Mouse (Mus musculus) midbrain, embryonic 12.5 days (tissue): ENCODE data around the gene Strbp. TPM values are rescaled to one million over a fixed set of nuclear protein-coding genes. Genes with fewer than 3 reads are reported as not detected.

Source experiments
- ATAC-seq: fragments of 200-750 bp; cut with Nextera tagmentation; 2 replicates; pipeline ENCODE4 v1.8.0; 2017; ENCODE audit warnings: low read depth, moderate TSS enrichment, moderate library complexity; ENCODE audit not compliant: low FRiP score
- H3K27ac ChIP-seq: fragments of 300-500 bp; sonication (generic); replicated peaks from 2 replicates; pipeline ENCODE4 v1.5.1; 2016; ENCODE audit warnings: mild to moderate bottlenecking
- H3K27me3 ChIP-seq: fragments of 300-500 bp; sonication (generic); 2 replicates; pipeline ENCODE4 v1.6.1; 2016; ENCODE audit warnings: mild to moderate bottlenecking
- H3K36me3 ChIP-seq: fragments of 300-500 bp; sonication (generic); 2 replicates; pipeline ENCODE4 v1.6.1; 2016
- H3K4me1 ChIP-seq: fragments of 300-500 bp; sonication (generic); 2 replicates; pipeline ENCODE4 v1.6.1; 2016
- H3K4me2 ChIP-seq: fragments of 300-500 bp; sonication (generic); replicated peaks from 2 replicates; pipeline ENCODE4 v1.6.1; 2016; ENCODE audit warnings: mild to moderate bottlenecking, moderate library complexity
- H3K4me3 ChIP-seq: fragments of 300-500 bp; sonication (generic); 2 replicates; pipeline ENCODE4 v1.5.1; 2016; ENCODE audit warnings: mild to moderate bottlenecking
- H3K9ac ChIP-seq: fragments of 300-500 bp; sonication (generic); replicated peaks from 2 replicates; pipeline ENCODE4 v1.6.1; 2016; ENCODE audit warnings: mild to moderate bottlenecking, moderate library complexity
- H3K9me3 ChIP-seq: fragments of 300-500 bp; sonication (generic); 2 replicates; pipeline ENCODE4 v1.6.1; 2016; ENCODE audit warnings: mild to moderate bottlenecking
- WGBS: fragments of 180-500 bp; shearing (Covaris S2); methylation state at CpG from one replicate; pipeline ENCODE4 v1.1.7; 2016; 5-methylcytosine and 5-hydroxymethylcytosine counted together
- polyA plus RNA-seq: library from polyadenylated mRNA; unstranded; fragments of >200 nt; fragmentation: Nextera tagmentation; extraction: Ambion mirVana; gene quantifications from 2 replicates; pipeline ENCODE4 v1.2.1, GENCODE M21; 2016

Gene Strbp
- polyA plus RNA-seq, 1 experiment from 2014 or later, result 106 TPM

DNA sequence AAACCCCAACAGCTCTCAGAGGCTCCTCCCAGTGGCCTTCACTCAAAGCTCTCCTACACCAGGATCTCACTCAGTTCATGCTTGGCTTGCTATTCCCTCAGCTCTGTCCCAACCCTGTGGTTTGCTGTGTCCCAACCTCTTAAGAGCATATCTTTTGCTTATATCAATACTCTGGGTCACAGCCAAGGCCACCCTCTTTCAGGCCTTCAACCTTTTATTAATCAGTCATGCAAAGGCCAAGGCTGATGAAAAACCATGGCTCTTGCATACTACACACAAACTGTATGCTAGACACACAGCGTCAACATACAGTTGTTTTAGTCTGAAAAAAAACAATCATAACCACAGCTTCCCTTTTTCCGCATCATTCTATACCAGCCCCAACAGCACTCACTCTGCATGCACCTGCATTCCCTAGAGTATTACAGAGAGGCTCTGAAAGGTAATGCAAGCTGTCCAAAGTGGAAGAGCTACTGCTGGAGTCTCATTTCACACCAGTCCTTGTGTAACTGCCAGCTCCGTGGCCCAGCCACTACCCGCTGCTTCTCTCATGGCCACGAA, 27.7 kb upstream of the Strbp start:
- H3K36me3 ChIP-seq, result no peaks in the 10 kb centered on the region
- WGBS, result 93% methylated on average over 5 of the region's 5 CpGs
- H3K4me1 ChIP-seq, result peaks cover 12% of the 10 kb centered on the region
- no peak overlapping the region for H3K27ac ChIP-seq
- no peak overlapping the region for H3K9ac ChIP-seq
- H3K4me3 ChIP-seq, result no peak overlapping the region
- no peak for ATAC-seq
- no peaks in the 10 kb centered on the region for H3K27me3 ChIP-seq
- H3K9me3 ChIP-seq, result no peaks in the 10 kb centered on the region
- H3K4me2 ChIP-seq, result no peak overlapping the region

DNA sequence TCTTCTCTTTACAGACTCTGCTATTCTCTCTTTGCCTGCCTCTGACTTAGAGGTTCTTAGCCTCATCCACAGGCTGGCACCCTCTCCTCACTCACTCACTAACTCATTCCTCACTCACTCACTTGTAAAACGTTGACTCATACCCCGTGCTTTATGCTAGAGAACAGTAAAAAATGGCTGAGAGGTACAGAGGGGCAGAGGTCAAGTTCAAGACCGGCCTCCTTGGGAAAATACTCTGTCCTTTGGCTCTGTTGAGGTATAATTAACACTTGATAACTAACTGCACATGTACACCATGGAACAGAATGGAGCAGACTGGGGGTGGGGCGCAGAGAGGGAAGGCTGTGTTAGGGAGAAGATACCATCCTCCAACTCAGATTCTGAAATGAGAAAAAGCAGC, 20.6 kb upstream of the Strbp start:
- no peak for ATAC-seq
- H3K4me2 ChIP-seq, result no peak overlapping the region
- no peaks in the 10 kb centered on the region for H3K36me3 ChIP-seq
- whole genome bisulfite sequencing, result 69% methylated on average over 4 of the region's 4 CpGs
- no peaks in the 10 kb centered on the region for H3K27me3 ChIP-seq
- no peaks in the 10 kb centered on the region for H3K9me3 ChIP-seq
- no peak overlapping the region for H3K9ac ChIP-seq
- peak overlapping the region; percentile 72 for H3K27ac ChIP-seq
- H3K4me1 ChIP-seq, result peaks cover 13% of the 10 kb centered on the region
- H3K4me3 ChIP-seq, result no peak overlapping the region

DNA sequence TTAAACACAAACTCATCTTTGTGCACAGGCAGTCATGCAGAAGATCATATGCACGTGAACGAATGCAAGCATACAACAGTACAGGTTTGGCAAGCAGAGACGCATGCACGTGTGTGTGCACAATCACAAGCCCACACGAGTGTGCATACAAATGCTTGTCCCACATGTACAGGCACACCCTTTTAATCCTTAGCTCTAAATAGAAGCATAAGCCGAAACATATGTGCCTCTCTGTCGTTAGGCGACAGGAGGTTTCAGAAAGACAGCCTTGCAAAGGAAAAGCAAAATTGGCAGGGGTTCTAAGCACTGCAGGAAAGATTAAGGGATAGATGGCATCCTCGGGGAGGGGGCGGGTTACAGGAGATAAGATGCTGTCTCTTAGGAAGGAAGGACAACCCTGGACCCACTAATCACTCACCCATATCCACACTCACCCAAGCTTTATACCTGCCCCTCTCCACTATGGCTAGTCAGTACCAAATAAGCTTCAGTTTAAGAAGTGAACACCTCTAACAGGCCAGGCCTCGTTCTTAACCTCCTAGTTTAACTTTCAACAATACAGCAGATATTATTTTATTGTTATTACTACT, 19.9 kb upstream of the Strbp start:
- Histone ChIP-seq H3K27me3 (no peaks in the 10 kb centered on the region), H3K27ac (peak overlapping the region; percentile 72), H3K4me3 (no peak overlapping the region), H3K4me1 (peaks cover 13% of the 10 kb centered on the region), H3K36me3 (no peaks in the 10 kb centered on the region), H3K9ac (no peak overlapping the region), H3K4me2 (no peak overlapping the region), H3K9me3 (no peaks in the 10 kb centered on the region)
- peak; percentile 41; the same call in 1 of the 2 replicates for ATAC-seq
- 56% methylated on average over 11 of the region's 11 CpGs for WGBS

DNA sequence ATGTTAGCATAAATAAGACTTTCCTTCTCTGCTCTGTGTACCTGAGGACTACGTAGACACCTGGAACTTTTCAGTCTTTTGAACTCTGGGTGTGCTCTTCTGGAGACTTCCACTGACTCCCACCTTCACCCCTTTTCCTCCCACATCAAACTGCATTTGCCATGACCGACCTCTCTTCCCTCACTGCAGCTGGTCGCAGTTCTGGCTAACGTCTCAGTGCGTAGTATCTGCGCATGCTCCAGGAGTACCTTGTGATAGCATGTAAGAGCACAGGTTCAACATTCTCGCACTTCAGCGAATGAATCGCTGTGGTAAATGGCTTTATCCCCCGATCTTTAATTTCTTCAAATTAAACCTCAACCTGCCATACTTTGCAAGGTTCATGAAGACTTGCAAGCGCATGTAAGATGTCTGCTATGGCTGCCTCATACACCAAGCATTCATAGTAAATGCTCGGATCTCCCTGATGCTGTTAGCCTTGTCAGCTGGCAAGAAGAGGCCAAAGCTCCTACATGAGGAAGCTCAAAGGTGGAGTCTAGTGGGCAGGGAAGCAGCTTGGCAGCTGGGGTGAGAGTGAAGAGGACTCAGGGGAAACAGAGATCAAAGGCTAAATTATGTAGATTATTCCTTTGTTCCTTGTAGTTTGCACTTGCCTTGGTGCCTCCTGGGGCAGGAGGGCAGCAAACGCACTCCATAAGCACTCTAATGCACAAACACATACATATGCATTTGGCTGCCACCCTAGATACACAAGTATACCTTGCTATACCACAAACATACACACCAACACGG, 19.2 kb upstream of the Strbp start:
- peak; percentile 82 for ATAC-seq
- WGBS, result 82% methylated on average over 14 of the region's 14 CpGs
- peak overlapping the region; percentile 72 for H3K27ac ChIP-seq
- no peaks in the 10 kb centered on the region for H3K27me3 ChIP-seq
- no peaks in the 10 kb centered on the region for H3K36me3 ChIP-seq
- no peak overlapping the region for H3K4me2 ChIP-seq
- H3K4me1 ChIP-seq, result peaks cover 13% of the 10 kb centered on the region
- H3K9me3 ChIP-seq, result no peaks in the 10 kb centered on the region
- H3K9ac ChIP-seq, result no peak overlapping the region
- H3K4me3 ChIP-seq, result no peak overlapping the region

DNA sequence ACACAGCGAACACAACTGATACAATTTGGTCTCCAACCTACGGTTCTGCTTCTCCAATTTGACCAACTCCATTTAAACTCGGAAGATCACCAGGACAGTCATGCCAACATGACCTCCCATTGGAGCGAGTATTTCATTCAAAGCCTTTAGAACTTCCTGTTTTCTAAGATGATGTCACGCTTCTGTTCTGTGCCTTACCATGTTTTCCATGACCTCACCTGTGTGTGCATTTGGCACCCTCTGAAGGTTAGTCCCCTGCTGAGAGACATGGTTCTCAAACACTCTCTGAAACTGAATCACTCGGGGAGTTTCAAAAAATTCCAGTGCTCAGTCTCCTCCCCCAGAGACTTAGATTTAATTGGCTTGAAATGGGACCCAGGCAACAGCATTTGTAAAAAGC, 12.6 kb upstream of the Strbp start:
- no peak overlapping the region for H3K9ac ChIP-seq
- H3K4me2 ChIP-seq, result no peak overlapping the region
- no peaks in the 10 kb centered on the region for H3K4me1 ChIP-seq
- 87% methylated on average over 6 of the region's 6 CpGs for WGBS
- ATAC-seq, result no peak
- no peaks in the 10 kb centered on the region for H3K27me3 ChIP-seq
- H3K4me3 ChIP-seq, result no peak overlapping the region
- H3K9me3 ChIP-seq, result no peaks in the 10 kb centered on the region
- H3K27ac ChIP-seq, result no peak overlapping the region
- H3K36me3 ChIP-seq, result no peaks in the 10 kb centered on the region

DNA sequence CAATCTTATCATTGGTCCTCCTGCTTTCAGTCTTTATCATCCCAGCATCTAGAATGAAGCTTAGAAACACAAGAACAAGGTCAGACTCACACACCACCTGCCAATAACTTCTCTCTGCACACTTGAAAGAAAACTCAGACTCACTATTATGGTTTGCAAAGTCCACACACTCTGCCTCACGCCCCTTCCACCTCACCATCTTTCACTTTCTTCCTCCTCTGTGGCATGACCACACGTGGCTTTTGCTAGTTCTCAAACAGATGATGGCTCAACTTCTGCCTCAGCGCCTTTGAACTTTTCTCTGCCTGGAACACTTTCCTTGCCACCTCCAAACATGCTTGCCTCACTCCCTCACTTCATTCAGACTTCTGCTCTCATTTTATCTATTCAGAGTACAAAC, 11.7 kb upstream of the Strbp start:
- no peak overlapping the region for H3K9ac ChIP-seq
- H3K27me3 ChIP-seq, result no peaks in the 10 kb centered on the region
- no peak overlapping the region for H3K4me2 ChIP-seq
- no peak overlapping the region for H3K4me3 ChIP-seq
- no peak overlapping the region for H3K27ac ChIP-seq
- whole genome bisulfite sequencing, result 78% methylated on average over 3 of the region's 3 CpGs
- no peak for ATAC-seq
- H3K9me3 ChIP-seq, result no peaks in the 10 kb centered on the region
- H3K4me1 ChIP-seq, result no peaks in the 10 kb centered on the region
- no peaks in the 10 kb centered on the region for H3K36me3 ChIP-seq

DNA sequence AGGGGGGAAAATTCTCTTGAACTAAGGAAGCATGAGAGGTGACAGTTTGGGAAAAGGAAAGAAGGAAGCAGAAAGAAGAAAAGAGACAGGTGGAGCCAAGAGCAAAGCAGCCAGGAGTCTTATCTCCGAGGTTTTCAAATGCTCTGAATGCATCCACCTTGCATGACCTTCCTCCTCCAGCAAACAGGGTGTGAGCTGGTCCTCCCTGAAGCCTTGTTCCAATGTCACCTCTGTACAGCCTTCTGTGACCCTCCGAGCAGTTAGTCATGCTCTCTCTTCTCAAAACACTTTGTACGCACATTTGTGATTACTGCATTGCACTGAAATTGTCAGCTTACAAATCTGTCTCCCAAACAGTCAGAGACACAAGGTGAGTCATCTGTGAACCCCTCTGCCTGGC, 9.4 kb upstream of the Strbp start:
- Histone ChIP-seq H3K9me3 (no peaks in the 10 kb centered on the region), H3K27me3 (no peaks in the 10 kb centered on the region), H3K27ac (no peak overlapping the region), H3K36me3 (no peaks in the 10 kb centered on the region), H3K9ac (no peak overlapping the region), H3K4me2 (no peak overlapping the region), H3K4me3 (no peak overlapping the region), H3K4me1 (no peaks in the 10 kb centered on the region)
- WGBS, result 89% methylated on average over 3 of the region's 3 CpGs
- ATAC-seq, result no peak

DNA sequence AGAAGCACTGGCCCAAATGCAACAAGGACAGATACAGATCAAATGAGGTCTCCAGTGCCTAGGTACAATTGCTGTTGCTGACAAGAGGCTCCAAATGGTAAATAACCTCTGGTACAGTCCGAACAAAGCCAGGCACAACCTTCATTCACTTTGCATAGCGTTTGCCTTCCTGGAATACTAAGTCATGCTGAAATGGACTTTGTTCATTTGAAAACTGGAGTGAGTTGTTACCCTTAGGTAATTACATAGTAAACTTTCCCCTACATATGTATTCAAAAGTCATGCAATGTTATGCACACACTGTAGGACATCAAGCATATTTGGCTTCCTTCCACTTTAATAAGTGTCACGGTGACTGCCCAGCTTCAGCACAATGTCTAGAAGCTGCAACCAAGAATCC, 5.2 kb upstream of the Strbp start:
- no peak overlapping the region for H3K4me2 ChIP-seq
- 83% methylated on average over 3 of the region's 3 CpGs for WGBS
- no peak overlapping the region for H3K9ac ChIP-seq
- H3K36me3 ChIP-seq, result no peaks in the 10 kb centered on the region
- H3K27me3 ChIP-seq, result peaks cover 14% of the 10 kb centered on the region
- H3K4me1 ChIP-seq, result peaks cover 5% of the 10 kb centered on the region; the same call in 1 of the 2 replicates
- H3K27ac ChIP-seq, result no peak overlapping the region
- H3K9me3 ChIP-seq, result no peaks in the 10 kb centered on the region
- H3K4me3 ChIP-seq, result no peak overlapping the region
- ATAC-seq, result no peak

DNA sequence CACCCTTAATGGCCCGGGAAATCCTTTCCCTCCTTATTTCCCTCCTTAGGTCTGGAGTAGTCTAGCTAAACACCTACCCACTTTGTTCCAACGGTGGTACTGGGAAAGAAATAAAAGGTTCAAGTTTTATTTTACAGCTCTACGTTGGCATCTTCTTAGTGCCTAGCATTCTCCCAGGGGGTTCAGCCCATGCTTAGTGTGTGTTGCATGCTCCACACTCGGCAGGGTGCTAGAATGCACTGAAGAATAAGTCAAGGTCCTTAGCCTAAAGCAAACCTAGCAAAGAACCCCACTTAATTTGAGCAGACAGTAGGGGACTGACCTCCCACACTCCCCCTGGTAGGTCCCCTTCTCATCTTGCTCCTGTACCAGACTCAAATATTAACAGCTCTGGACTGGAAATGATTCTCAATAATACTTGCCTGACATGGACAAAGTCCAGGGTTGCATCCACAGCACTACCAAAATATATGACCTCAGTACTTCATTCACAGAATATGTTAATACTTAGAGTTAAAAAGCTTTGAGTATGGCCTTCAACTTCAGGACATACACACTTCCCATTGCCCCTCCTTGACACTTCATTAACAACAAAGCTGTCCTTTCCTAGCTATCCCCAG, 592 bp upstream of the Strbp start:
- peaks cover 14% of the 10 kb centered on the region for H3K27me3 ChIP-seq
- peak overlapping the region; percentile 88 for H3K4me2 ChIP-seq
- peaks cover 23% of the 10 kb centered on the region for H3K4me1 ChIP-seq
- peak overlapping the region; percentile 67 for H3K4me3 ChIP-seq
- no peaks in the 10 kb centered on the region for H3K9me3 ChIP-seq
- peak overlapping the region; percentile 92 for H3K9ac ChIP-seq
- no peak overlapping the region for H3K27ac ChIP-seq
- no peaks in the 10 kb centered on the region for H3K36me3 ChIP-seq
- WGBS, result 18% methylated on average over 4 of the region's 4 CpGs
- no peak for ATAC-seq

DNA sequence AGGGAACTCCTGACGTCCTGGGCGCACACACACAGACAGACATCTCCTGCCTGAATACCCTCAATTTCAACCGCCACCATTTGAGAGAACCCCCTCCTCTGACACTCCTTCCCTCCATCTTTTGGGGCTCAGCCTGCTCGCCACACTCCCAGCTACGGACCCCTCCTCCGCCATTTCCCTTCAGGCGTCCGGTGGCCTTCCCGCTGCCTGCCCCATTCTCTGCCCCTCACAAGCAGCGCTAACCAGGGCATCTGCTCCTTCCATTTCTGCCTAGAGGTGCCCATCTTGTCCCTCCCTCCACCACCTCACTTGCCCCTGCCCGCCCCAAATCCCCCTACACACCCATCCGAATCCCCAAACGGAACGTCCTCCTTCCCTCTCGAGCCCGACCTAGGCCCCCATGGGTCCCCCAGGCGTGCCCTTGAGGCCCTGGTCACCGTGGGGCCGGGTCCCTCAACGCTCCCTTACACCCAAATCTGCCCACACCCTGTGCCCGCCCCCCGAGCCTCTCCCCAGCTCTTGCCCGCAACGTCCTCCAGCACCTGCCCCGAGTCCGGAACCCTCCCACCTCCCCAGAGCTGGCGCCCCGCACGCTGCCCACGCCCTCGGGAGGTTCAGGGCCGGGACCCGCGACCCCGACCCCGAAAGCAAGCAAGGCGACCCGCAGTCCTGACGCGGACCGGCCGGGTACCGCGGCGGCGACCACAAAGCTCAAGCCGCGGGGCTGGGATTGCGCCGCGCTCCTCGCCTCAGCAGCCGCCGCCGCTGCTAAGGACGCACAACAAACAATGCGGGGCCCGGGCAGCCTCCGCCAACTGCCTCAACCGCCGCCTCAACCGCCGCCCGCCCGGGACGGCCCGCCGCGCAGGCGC, 1.1 kb downstream of the Strbp start:
- peak; percentile 67 for ATAC-seq
- peak overlapping the region; percentile 92 for H3K9ac ChIP-seq

DNA sequence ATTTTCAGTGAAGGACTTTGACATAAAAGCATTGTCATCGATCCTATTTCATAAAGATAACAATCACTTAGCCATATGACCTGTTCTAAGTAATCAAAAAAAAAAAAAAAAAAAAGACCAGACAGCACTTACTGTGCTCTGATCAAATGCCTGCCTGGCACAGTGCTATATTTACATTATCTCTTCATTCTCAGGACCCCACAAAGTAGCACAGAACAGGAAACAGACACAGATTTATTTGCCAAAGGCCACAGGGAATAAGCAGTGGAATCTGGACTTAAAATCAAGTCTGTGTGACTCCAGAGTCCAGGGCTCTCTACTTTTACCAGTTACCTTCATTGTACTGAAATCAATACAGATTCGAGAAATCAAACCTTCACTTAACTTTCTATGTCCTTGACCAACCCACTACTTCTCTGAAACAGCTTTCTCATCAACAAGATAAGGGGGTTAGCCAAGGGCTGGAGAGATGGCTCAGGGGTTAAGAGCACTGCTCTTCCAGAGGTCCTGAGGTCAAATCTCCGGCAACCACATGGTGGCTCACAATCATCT, 14.5 kb downstream of the Strbp start:
- Histone ChIP-seq H3K4me2 (no peak overlapping the region), H3K9me3 (no peaks in the 10 kb centered on the region), H3K27me3 (no peaks in the 10 kb centered on the region), H3K4me1 (no peaks in the 10 kb centered on the region), H3K4me3 (no peak overlapping the region), H3K27ac (no peak overlapping the region), H3K9ac (no peak overlapping the region), H3K36me3 (no peaks in the 10 kb centered on the region)
- ATAC-seq, result no peak
- WGBS, result 74% methylated on average over 3 of the region's 3 CpGs

More for the DNA sequence above, 1.1 kb downstream of the Strbp start:
- H3K36me3 ChIP-seq, result no peaks in the 10 kb centered on the region
- H3K4me3 ChIP-seq, result peak overlapping the region; percentile 67
- under 1% methylated on average over 59 of the region's 70 CpGs for whole genome bisulfite sequencing
- H3K27me3 ChIP-seq, result peaks cover 14% of the 10 kb centered on the region
- H3K4me2 ChIP-seq, result peak overlapping the region; percentile 88
- H3K27ac ChIP-seq, result peak overlapping the region; percentile 90
- H3K9me3 ChIP-seq, result no peaks in the 10 kb centered on the region
- peaks cover 23% of the 10 kb centered on the region for H3K4me1 ChIP-seq
